Mouse (Mus musculus): Measurements from ENCODE around the gene Scnn1g.

Scnn1g gene

GRCm38 (mm10) chr7:121778553-121778952 lies 44.3 kb downstream of the Scnn1g start:
- no peak for DNase-seq (ENCODE audit: low read depth, low spot score)

GRCm38 (mm10) chr7:121778980-121779379 lies 44.7 kb downstream of the Scnn1g start:
- no peak for DNase-seq (ENCODE audit: low read depth, low spot score)

GRCm38 (mm10) chr7:121779409-121779808 lies 45.1 kb downstream of the Scnn1g start:
- DNase-seq (ENCODE audit: low read depth, low spot score) = no peak

GRCm38 (mm10) chr7:121782188-121782909 lies 48.1 kb downstream of the Scnn1g start:
- DNase-seq (ENCODE audit: low read depth, low spot score) = no peak

- DNase-seq (ENCODE audit: low read depth, low spot score) = no peak
Observed at GRCm38 (mm10) chr7:121785651-121786228, 51.5 kb downstream of the Scnn1g start.

- no peak for DNase-seq (ENCODE audit: low read depth, low spot score)
Observed at GRCm38 (mm10) chr7:121797781-121798180, 63.5 kb downstream of the Scnn1g start.

GRCm38 (mm10) chr7:121802471-121802870 lies 68.2 kb downstream of the Scnn1g start:
- DNase-seq (ENCODE audit: low read depth, low spot score) = no peak

GRCm38 (mm10) chr7:121803011-121803410 lies 68.7 kb downstream of the Scnn1g start:
- no peak for DNase-seq (ENCODE audit: low read depth, low spot score)

GRCm38 (mm10) chr7:121805811-121806496 lies 71.7 kb downstream of the Scnn1g start:
- DNase-seq (ENCODE audit: low read depth, low spot score) = no peak

GRCm38 (mm10) chr7:121807726-121808580 lies 73.7 kb downstream of the Scnn1g start:
- no peak for DNase-seq (ENCODE audit: low read depth, low spot score)
